Mouse (Mus musculus): ENCODE results near the gene Flt1. TPM values are rescaled to one million over a fixed set of nuclear protein-coding genes. Genes with fewer than 3 reads are reported as not detected.

Flt1 gene
- total RNA-seq, 2 experiments from 2014 or later: 31.7 to 34.7 TPM

DNA sequence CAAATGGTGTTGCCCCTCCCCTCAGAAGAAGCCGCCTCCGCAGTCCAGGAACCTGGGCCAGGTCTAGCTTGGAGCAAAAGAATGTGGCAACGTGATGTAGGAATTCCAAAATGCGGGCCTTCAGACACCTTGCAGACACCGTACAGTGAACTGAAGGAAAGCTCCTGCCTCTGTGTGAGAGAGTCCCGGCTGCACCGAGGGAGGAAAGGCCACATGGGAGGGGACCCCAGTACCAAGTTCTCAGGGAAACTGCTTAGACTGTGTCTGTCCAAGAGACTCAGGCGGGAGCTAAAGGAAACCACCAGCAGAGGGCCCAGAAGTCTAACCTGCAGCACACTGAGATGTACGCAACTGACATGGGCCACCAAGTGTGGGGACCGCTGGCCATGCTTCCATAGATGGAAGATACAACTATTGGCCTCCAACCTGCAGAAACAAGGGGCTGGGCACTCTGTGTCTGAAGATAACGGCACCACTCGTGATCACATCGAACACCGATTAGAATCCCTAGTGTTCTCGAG lies 9.1 kb downstream of the Flt1 start:
- no peak for DNase-seq (ENCODE audit: low spot score in 2 of 2)
- Histone ChIP-seq H3K27ac (no peak overlapping the region), H3K4me3 (0 out of 2 replicates have a peak overlapping the region, but pooled peaks have one; percentile 15)
- TF ChIP-seq CTCF (conservative IDR thresholded peaks at IDR 0.05): peak; percentile 61

- 0 out of 2 replicates have a peak overlapping the region, but pooled peaks have one; percentile 15 for H3K4me3 ChIP-seq
- H3K27ac ChIP-seq: no peak overlapping the region
- DNase-seq (ENCODE audit: low spot score in 2 of 2): peak; percentile 10 to 20
- no peak for TF ChIP-seq CTCF (conservative IDR thresholded peaks at IDR 0.05)
Observed at GRCm38 (mm10) chr5:147716276-147716675, 9.5 kb downstream of the Flt1 start.

- no peak for TF ChIP-seq CTCF (conservative IDR thresholded peaks at IDR 0.05)
- H3K27ac ChIP-seq: no peak overlapping the region
- DNase-seq (ENCODE audit: low spot score in 2 of 2): no peak
- no peak overlapping the region; the same call in 1 of the 2 replicates for H3K4me3 ChIP-seq
Observed at GRCm38 (mm10) chr5:147715391-147715790, 10.4 kb downstream of the Flt1 start.

DNA sequence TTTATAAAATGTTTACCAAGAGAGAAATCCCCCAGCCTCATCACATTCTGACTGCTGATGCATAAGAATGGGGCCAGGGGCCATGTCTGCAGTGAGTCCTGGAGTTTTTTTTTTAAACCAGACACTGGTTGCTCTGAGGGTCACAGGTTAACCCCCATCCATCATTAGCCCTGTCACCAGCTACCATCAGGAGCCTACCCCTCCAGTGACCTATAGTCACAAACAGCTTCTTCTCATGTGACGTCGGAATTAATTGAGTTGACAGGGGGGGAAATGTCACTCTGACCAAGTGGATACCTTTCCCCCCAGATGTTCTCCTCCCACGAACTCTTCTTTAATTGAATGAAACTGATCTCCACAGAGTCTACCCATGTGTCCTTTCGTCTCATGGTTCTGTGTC lies 17.3 kb downstream of the Flt1 start:
- DNase-seq (ENCODE audit: low spot score in 2 of 2): no peak
- no peak for TF ChIP-seq CTCF (conservative IDR thresholded peaks at IDR 0.05)
- Histone ChIP-seq H3K4me3 (no peak overlapping the region), H3K27ac (no peak overlapping the region)

DNA sequence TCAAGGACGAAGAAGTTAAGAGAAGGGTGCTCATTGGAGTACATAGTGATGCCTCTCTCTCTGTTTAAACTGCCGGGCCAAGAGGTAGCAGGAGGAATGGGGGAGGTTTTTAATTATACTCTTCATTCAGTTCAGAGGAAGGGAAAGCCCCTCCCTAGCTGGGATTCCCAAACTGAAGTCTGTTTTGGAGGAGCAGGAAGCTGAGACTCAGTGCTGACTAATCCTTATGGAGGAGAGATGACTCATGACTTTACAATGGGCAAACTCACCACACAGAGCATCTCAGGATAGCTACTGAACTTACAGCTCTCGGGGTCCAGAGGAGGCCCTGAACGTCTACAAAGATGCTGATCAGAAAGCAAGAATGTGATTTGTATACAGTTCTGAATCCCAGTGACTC lies 18.3 kb downstream of the Flt1 start:
- no peak overlapping the region for H3K4me3 ChIP-seq
- TF ChIP-seq CTCF (conservative IDR thresholded peaks at IDR 0.05): no peak
- H3K27ac ChIP-seq: no peak overlapping the region
- peak; percentile 17 to 60 for DNase-seq (ENCODE audit: low spot score in 2 of 2)

DNA sequence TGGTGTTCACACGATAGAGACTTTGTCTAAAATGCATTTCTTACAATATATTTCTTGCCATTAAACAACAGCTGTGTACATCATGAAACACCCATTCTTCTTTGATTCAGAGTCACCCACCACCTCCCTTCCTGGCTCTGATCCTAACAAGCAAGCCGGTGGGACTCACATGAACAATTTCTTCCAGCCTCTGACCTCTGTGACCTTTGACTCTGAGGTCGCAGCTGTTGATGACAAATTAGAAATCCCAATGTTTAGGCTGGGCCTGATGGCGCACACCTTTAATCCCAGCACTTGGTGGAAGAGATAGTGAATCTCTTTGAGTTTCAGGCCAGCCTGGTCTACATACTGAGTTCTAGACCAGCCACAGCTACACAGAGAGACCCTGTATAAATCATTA lies 20.9 kb downstream of the Flt1 start:
- no peak for TF ChIP-seq CTCF (conservative IDR thresholded peaks at IDR 0.05)
- H3K4me3 ChIP-seq: no peak overlapping the region
- no peak overlapping the region for H3K27ac ChIP-seq
- DNase-seq (ENCODE audit: low spot score in 2 of 2): no peak

- no peak overlapping the region for H3K4me3 ChIP-seq
- H3K27ac ChIP-seq: no peak overlapping the region
- no peak for TF ChIP-seq CTCF (conservative IDR thresholded peaks at IDR 0.05)
- no peak for DNase-seq (ENCODE audit: low spot score in 2 of 2)
Observed at GRCm38 (mm10) chr5:147702423-147702822, 23.4 kb downstream of the Flt1 start.

DNA sequence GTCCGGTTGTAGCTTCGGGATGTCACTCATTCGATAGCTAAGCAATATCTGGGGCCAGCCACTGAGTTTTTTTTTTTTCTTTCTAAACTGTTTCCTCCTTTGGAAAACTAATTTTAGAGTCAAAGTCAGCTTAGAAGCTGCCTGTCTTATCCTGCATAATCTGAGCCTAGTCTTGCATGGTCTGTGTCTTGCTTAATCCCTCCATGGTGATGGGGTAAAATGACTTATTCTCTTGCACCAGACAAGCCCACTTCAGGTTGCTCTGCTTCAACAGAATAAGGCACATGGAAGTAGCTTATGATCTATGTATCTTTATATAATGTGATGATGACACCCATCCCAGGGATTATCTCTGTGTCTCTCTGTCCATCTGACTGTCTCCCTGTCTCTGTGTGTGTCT lies 24.8 kb downstream of the Flt1 start:
- no peak overlapping the region for H3K4me3 ChIP-seq
- TF ChIP-seq CTCF (conservative IDR thresholded peaks at IDR 0.05): no peak
- no peak overlapping the region for H3K27ac ChIP-seq
- DNase-seq (ENCODE audit: low spot score in 2 of 2): no peak

DNA sequence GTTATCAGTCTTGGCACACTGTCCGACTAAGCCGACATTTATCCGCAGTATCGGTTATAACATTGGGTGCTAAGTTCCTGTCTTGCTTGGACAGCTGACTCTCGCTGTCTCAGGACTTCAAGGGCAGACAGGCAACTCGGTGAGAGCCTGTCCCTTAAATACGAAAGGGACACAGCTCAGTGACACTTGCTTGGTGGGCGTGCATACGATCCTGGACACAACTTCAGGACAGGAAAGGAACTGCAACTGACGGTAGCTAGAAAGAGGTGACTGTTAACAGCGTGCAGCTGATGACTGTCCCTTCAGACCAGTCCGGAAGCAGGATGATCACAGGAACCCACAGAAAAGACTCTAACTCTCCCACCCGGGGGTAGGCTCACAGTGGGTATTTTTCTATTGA lies 27.8 kb downstream of the Flt1 start:
- Histone ChIP-seq H3K27ac (no peak overlapping the region), H3K4me3 (no peak overlapping the region)
- DNase-seq (ENCODE audit: low spot score in 2 of 2): no peak
- peak; percentile 45 for TF ChIP-seq CTCF (conservative IDR thresholded peaks at IDR 0.05)

DNA sequence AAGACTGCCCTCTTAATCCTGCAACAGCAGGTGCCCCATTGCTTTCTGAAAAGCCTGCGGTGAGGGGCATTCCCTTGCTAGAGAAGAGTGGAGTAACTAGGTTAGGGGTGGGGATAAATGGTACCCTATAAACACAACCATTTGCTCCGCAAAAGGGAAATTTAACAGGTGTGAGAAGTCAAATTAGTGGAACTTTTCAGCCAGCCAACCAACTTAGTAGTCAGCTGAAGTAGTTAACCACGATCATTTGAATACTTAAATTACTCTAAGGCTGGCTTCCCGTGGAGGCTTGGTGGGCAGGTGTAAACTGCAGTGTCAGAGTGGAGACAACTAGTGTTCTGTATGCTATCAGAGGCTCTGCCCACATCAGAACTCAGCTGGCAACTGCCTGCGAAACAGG lies 28.6 kb downstream of the Flt1 start:
- no peak for TF ChIP-seq CTCF (conservative IDR thresholded peaks at IDR 0.05)
- Histone ChIP-seq H3K27ac (no peak overlapping the region), H3K4me3 (no peak overlapping the region)
- no peak for DNase-seq (ENCODE audit: low spot score in 2 of 2)

GRCm38 (mm10) chr5:147692622-147693021 lies 33.2 kb downstream of the Flt1 start:
- TF ChIP-seq CTCF (conservative IDR thresholded peaks at IDR 0.05): peak; percentile 39
- no peak for DNase-seq (ENCODE audit: low spot score in 2 of 2)
- Histone ChIP-seq H3K27ac (no peak overlapping the region), H3K4me3 (no peak overlapping the region)

- Histone ChIP-seq H3K27ac (no peak overlapping the region), H3K4me3 (no peak overlapping the region)
- no peak for DNase-seq (ENCODE audit: low spot score in 2 of 2)
- TF ChIP-seq CTCF (conservative IDR thresholded peaks at IDR 0.05): no peak
Observed at GRCm38 (mm10) chr5:147683707-147684323, 42.0 kb downstream of the Flt1 start.

GRCm38 (mm10) chr5:147681224-147681623 lies 44.6 kb downstream of the Flt1 start:
- no peak overlapping the region for H3K27ac ChIP-seq
- H3K4me3 ChIP-seq: no peak overlapping the region
- TF ChIP-seq CTCF (conservative IDR thresholded peaks at IDR 0.05): no peak
- no peak for DNase-seq (ENCODE audit: low spot score in 2 of 2)

DNA sequence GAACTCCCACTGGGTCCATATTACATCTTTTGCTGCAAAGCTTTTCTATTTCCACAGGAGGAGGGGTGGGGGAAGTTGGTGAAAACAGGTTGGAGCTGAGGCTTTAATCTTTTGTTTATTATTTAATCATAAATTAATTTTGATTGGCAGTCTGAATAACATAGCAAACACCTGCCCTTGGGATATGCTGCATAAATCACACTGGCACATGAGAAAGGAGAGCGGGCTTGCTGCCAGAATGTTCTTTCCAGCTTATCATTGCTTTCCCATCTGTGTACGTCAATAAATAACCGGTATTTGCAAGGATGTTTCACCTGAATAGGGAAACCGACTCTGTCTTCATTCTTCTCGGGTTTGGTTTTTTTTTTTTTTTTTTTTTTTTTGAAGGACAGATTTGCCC lies 45.1 kb downstream of the Flt1 start:
- TF ChIP-seq CTCF (conservative IDR thresholded peaks at IDR 0.05): no peak
- no peak for DNase-seq (ENCODE audit: low spot score in 2 of 2)
- Histone ChIP-seq H3K4me3 (no peak overlapping the region), H3K27ac (no peak overlapping the region)
